Mouse (Mus musculus) cerebellum, adult 2 months (tissue): ENCODE data around the gene Gm5478. TPM values are rescaled to one million over a fixed set of nuclear protein-coding genes. Genes with fewer than 3 reads are reported as not detected.
"Not testable (repeated sequence)": the region's sequence is repeated elsewhere in the genome, so short reads cannot be mapped to it uniquely, and the experiment has no call there.

ENCODE experiments used
- DNase-seq, 2 experiments: peaks; one replicate each; pipeline ENCODE4 v3.0.0; 2021
- H3K27ac ChIP-seq: fragments of 200-500 bp; 2 replicates; pipeline ENCODE4 v1.5.1; 2012; ENCODE audit warnings: low read length, control low read depth, inconsistent platforms; ENCODE audit not compliant: insufficient read depth
- H3K27me3 ChIP-seq: fragments of 200-500 bp; 2 replicates; pipeline ENCODE4 v1.6.1; 2012; ENCODE audit warnings: inconsistent platforms, mild to moderate bottlenecking, low read length, moderate library complexity; ENCODE audit not compliant: control insufficient read depth, insufficient read depth
- H3K4me1 ChIP-seq: fragments of 200-500 bp; 2 replicates; pipeline ENCODE4 v1.6.1; 2011; ENCODE audit warnings: low read length; ENCODE audit not compliant: control insufficient read depth, insufficient read depth
- H3K4me3 ChIP-seq: fragments of 200-500 bp; replicated peaks from 2 replicates; pipeline ENCODE3; 2011; ENCODE audit warnings: mild to moderate bottlenecking, low read depth, low read length, control low read depth; ENCODE audit not compliant: insufficient read depth
- CTCF ChIP-seq: fragments of 200-500 bp; IDR thresholded peaks from 2 replicates; pipeline ENCODE4 v1.5.1; 2011; ENCODE audit warnings: low read depth, mild to moderate bottlenecking, control low read depth, low read length, moderate library complexity, borderline replicate concordance; ENCODE audit not compliant: insufficient read depth
- POLR2A ChIP-seq: fragments of 200-500 bp; IDR thresholded peaks from 2 replicates; pipeline ENCODE4 v1.6.1; 2011; ENCODE audit warnings: low read length, control low read depth, borderline replicate concordance; ENCODE audit not compliant: insufficient read depth
- WGBS: fragments of 180-500 bp; shearing (Covaris S2); methylation state at CpG from one replicate; pipeline ENCODE4 v1.1.7; 2018; 5-methylcytosine and 5-hydroxymethylcytosine counted together
- polyA plus RNA-seq: library from polyadenylated mRNA; depleted of rRNA; stranded (reverse); fragments of >200 nt; gene quantifications from 2 replicates; pipeline ENCODE4 v1.2.3, GENCODE M21; 2012; rRNA removed

Gm5478 gene
- not detected in 2 replicates for polyA plus RNA-seq

DNA sequence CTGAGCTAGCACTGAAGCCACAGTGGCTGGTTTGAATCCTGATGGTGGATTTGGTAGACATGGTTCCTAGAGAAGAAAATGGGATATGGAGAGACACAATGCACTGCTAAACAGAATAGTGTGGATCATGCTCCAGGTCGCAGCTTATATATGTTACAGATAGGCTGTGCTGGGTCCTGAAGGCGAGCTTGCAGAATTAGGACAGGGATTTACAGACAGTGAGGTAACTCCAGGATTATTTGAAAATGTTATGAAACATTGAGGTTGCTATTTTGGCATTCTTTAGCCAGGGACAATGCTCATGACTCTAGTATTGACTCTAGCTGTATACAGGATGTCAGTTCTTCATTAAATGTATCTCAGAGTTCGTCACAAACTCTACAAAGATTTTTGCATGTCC is at the start of gene Gm5478:
Gene Gm5478, minus strand, starts transcription at position 101 of the 400 bp plus-strand sequence.
- H3K27me3 ChIP-seq = no peaks in the 10 kb centered on the region
- no peaks in the 10 kb centered on the region for H3K4me1 ChIP-seq
- TF ChIP-seq CTCF (no peak), POLR2A (no peak)
- no peak within 1 kb of the TSS for H3K27ac ChIP-seq
- no peak for DNase-seq
- 84% methylated on average over 3 of the region's 3 CpGs for WGBS
- no peak within 1 kb of the TSS for H3K4me3 ChIP-seq

DNA sequence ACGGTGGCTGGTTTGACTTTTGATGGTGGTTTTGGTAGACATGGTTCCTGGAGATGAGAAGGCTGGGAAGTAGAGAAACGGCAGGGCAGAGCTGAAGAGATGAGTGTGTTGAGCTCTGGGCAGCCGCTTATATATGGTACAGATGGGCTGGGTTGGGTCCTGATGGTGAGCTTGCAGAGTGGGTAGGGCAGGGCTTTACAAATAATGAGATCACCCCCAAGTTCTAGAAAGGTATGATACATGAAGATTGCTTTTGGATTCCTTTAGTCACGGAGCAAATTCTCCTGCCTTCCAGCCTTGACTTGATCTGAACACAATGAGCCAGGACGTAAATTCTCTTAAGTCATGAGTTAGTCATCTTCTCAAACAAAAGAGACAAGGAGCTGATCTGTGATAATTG is 47.0 kb upstream of the Gm5478 start, which contains the start of gene Krt6a:
Gene Krt6a, minus strand, starts transcription at position 101 of the 400 bp plus-strand sequence.
- Histone ChIP-seq H3K4me3 (no peak within 1 kb of the TSS), H3K27me3 (no peaks in the 10 kb centered on the region), H3K4me1 (no peaks in the 10 kb centered on the region), H3K27ac (no peak within 1 kb of the TSS)
- TF ChIP-seq CTCF (no peak), POLR2A (no peak)
- no peak for DNase-seq
- WGBS = 84% methylated on average over 5 of the region's 5 CpGs

DNA sequence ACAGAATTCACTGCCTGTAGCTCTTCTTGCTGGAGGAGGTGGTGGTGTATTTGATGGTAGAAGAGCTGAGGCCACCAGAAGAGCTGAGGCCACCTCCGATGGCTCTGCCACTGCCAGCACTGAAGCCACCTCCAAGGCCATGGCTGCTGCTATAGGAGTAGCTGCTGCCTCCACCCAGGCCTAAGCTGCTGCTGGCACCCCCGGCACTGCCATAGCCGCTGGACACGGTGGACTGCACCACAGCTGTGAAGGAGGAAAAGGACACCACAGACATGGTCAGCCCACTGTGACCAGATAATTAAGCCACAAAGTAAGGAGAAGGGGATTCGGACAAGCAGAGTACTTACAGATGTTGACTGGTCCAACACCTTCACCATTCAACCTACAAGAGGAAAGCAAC is 43.3 kb upstream of the Gm5478 start:
- 78% methylated on average over 5 of the region's 5 CpGs for WGBS
- not testable (repeated sequence) for H3K27me3 ChIP-seq, H3K27ac ChIP-seq, H3K4me3 ChIP-seq, H3K4me1 ChIP-seq, DNase-seq

DNA sequence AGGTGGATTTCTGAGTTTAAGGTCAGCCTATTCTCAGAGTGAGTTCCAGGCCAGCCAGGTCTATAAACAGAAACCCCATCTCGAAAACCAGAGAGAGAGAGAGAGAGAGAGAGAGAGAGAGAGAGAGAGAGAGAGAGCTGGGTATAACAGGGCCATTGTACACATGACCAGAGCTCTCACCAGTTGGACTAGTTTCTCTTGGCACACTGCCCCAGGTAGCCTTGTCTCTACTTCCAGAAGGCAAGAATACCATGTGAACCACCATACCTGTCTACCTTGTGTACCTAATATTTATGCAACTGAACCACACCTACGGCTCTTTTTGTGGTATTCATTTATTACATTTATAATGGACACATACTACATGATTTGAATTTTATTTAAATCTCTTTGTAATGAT is 41.0 kb upstream of the Gm5478 start:
- Histone ChIP-seq H3K4me3 (no peak overlapping the region), H3K27me3 (no peaks in the 10 kb centered on the region), H3K27ac (no peak overlapping the region), H3K4me1 (no peaks in the 10 kb centered on the region)
- DNase-seq = no peak
- TF ChIP-seq CTCF (no peak), POLR2A (no peak)
- 61% methylated on average over 2 of the region's 2 CpGs for WGBS

DNA sequence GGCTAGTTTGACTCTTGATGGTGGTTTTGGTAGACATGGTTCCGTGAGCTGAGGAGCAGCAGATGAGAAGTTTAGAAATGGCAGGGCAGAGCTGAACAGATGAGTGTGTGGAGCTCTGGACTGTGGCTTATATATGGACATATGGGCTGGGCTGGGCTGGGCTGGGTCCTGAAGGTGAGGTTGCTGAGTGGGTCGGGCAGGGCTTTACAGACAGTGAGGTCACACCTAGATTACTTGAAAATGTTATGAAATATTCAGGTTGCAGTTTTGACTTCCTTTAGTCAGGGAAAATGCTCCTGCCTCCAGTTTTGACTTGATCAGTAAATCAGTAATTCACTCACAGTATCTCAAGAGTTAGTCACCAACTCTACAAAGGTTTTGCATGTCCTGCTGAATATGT is 33.0 kb upstream of the Gm5478 start, which contains the start of gene Krt6b:
Gene Krt6b, minus strand, starts transcription at position 101 of the 400 bp plus-strand sequence.
- TF ChIP-seq POLR2A (no peak), CTCF (no peak)
- no peak within 1 kb of the TSS for H3K4me3 ChIP-seq
- H3K27me3 ChIP-seq = no peaks in the 10 kb centered on the region; the same call in 1 of the 2 replicates
- no peak for DNase-seq
- WGBS = 88% methylated on average over 2 of the region's 2 CpGs
- no peak within 1 kb of the TSS for H3K27ac ChIP-seq
- no peaks in the 10 kb centered on the region for H3K4me1 ChIP-seq

DNA sequence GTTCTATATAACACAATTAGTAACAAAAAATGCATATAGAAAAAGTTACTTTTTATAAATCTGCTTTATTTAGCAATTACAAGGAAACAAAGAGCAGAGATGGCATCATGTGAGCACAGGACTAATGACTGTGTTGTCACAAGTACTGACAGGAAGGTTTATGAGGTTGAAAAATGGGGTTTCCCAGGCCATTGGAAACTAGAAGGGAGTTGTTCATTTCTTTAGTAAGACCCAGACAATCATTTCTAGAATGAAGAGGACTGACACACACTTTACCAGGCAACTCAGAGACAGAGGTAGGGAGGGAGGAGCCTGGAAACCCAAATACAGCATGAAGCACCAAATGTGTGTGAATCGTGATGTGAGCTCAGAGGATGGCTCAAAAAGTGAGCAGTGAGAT is 28.8 kb upstream of the Gm5478 start:
- Histone ChIP-seq H3K27me3 (no peaks in the 10 kb centered on the region; the same call in 1 of the 2 replicates), H3K4me3 (no peak overlapping the region), H3K4me1 (no peaks in the 10 kb centered on the region), H3K27ac (no peak overlapping the region)
- 92% methylated on average over 1 of the region's 1 CpGs for WGBS
- TF ChIP-seq POLR2A = no peak
- no peak for TF ChIP-seq CTCF
- no peak for DNase-seq

DNA sequence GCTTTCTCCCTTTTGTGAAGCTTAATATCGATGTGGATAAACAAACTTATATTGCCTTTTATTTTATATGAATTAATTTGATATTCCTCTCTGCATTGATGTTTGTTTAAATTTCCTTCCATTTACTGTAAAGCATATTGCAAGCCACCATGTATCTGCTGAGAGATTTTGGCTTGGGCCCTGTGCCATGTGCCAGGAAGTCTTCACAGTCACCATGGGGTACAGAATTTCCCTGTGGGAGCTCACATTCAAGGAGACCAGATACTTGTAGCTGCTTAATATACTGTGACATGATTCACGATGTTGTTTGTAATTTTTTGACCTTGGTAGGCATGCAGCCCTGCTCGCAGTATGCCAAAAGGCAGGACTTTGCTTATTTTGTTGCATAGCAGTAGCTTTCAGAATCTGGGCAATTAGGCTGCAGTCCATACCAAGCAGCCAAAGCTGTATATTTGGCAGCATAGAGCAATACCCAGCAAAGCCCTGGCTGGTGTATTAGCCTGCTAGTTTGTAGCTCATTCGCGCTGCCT is 5.6 kb upstream of the Gm5478 start:
- no peak for TF ChIP-seq CTCF
- TF ChIP-seq POLR2A = no peak
- Histone ChIP-seq H3K27ac (no peak overlapping the region), H3K27me3 (no peaks in the 10 kb centered on the region), H3K4me3 (no peak overlapping the region), H3K4me1 (peaks cover 6% of the 10 kb centered on the region; the same call in 1 of the 2 replicates)
- peak; percentile 15 to 50 for DNase-seq
- WGBS = 19% methylated on average over 5 of the region's 5 CpGs

DNA sequence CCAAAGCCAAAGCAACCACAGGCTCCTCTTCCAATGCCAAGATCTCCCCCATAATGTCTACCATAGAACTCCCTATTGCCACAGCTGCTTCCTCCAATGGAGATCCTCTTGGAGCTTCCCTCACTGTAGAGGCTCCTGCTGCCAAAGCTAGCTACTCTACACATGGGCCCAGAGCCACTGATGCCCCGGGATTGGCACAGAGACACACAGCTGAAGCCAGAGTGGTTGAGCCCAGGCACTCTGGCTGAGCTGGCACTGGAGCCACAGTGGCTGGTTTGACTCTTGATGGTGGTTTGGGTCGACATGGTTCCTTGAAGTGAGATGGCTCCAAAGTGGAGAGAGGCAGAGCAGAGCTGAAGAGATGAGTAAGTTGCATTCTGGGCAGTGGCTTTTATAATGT is 19.3 kb downstream of the Gm5478 start, which contains the start of gene Gm5414:
Gene Gm5414, minus strand, starts transcription at position 305 of the 400 bp plus-strand sequence.
- Histone ChIP-seq H3K4me3 (no peak within 1 kb of the TSS), H3K27ac (no peak within 1 kb of the TSS), H3K4me1 (no peaks in the 10 kb centered on the region), H3K27me3 (no peaks in the 10 kb centered on the region)
- WGBS = 13% methylated on average over 2 of the region's 2 CpGs
- TF ChIP-seq POLR2A = no peak
- TF ChIP-seq CTCF = no peak
- DNase-seq = no peak

DNA sequence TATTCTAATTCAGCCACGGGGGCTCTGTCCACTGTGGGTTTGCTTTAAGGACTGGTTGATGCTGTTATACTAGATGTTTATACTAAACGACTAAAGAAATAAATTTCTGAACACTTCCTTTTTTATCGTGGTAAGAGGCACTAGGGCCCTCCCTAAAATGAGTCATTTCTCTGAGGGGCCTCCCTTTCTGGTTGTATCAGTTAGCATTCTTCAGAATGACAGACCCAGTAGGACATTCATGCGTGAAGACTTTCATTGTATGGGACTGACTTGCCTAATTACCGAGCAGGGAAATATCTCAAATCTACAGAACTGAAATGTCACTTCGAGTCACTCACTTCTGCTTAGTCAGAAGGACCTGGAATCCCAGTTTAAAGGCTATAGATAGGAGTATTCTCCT is 48.1 kb downstream of the Gm5478 start:
- H3K27me3 ChIP-seq = no peaks in the 10 kb centered on the region
- no peaks in the 10 kb centered on the region for H3K4me1 ChIP-seq
- 30% methylated on average over 6 of the region's 6 CpGs for WGBS
- TF ChIP-seq CTCF = no peak
- TF ChIP-seq POLR2A = no peak
- no peak overlapping the region for H3K4me3 ChIP-seq
- no peak for DNase-seq
- no peak overlapping the region for H3K27ac ChIP-seq

Other genes with a start within 250 kb of the Gm5478 start
- gene Krt7, start 236.3 kb downstream of the Gm5478 start, polyA plus RNA-seq = 0.33 and 0.36 TPM in 2 replicates
- 0.13 and 0.15 TPM in 2 replicates for gene Krt87, start 208.6 kb downstream of the Gm5478 start, polyA plus RNA-seq
- not detected in 2 replicates for gene Krt88, start 199.6 kb downstream of the Gm5478 start, polyA plus RNA-seq
- gene Krt81, start 183.6 kb downstream of the Gm5478 start, polyA plus RNA-seq = not detected in 2 replicates
- not detected in 2 replicates for gene Krt86, start 173.9 kb downstream of the Gm5478 start, polyA plus RNA-seq
- gene Krt83, start 155.9 kb downstream of the Gm5478 start, polyA plus RNA-seq = not detected in 2 replicates
- gene Gm49425, start 130.1 kb downstream of the Gm5478 start, polyA plus RNA-seq = not detected in 2 replicates
- gene Krt84, start 114.6 kb downstream of the Gm5478 start, polyA plus RNA-seq = not detected in 2 replicates
- not detected in 2 replicates for gene Krt82, start 96.7 kb downstream of the Gm5478 start, polyA plus RNA-seq
- 0.03 and 0.08 TPM in 2 replicates for gene Krt90, start 84.4 kb downstream of the Gm5478 start, polyA plus RNA-seq
- gene Krt75, start 73.5 kb downstream of the Gm5478 start, polyA plus RNA-seq = not detected in 2 replicates
- gene Gm5414, start 19.2 kb downstream of the Gm5478 start, polyA plus RNA-seq = not detected in 2 replicates
- gene Krt6b, start 32.9 kb upstream of the Gm5478 start, polyA plus RNA-seq = not detected in 2 replicates
- gene Krt6a, start 46.9 kb upstream of the Gm5478 start, polyA plus RNA-seq = not detected in 2 replicates
- 0.08 TPM in 1 of 2 replicates, not detected in the other for gene Krt5, start 65.5 kb upstream of the Gm5478 start, polyA plus RNA-seq
- 0.25 and 0.54 TPM in 2 replicates for gene Krt71, start 95.7 kb upstream of the Gm5478 start, polyA plus RNA-seq
- not detected in 2 replicates for gene Krt72, start 139.1 kb upstream of the Gm5478 start, polyA plus RNA-seq
- 0.05 TPM in 1 of 2 replicates, not detected in the other for gene Krt73, start 155.0 kb upstream of the Gm5478 start, polyA plus RNA-seq
- not detected in 2 replicates for gene Krt2, start 170.8 kb upstream of the Gm5478 start, polyA plus RNA-seq
- 4.8 and 5.3 TPM in 2 replicates for gene Krt1, start 203.4 kb upstream of the Gm5478 start, polyA plus RNA-seq
- gene Krt77, start 222.3 kb upstream of the Gm5478 start, polyA plus RNA-seq = 0.26 and 0.49 TPM in 2 replicates
- gene Krt76, start 245.5 kb upstream of the Gm5478 start, polyA plus RNA-seq = 0.05 TPM in 1 of 2 replicates, not detected in the other